Mouse (Mus musculus) mouse trophoblast stem cell (cell line): ENCODE data around the gene Hivep2.

ENCODE experiments used
- in situ Hi-C, 2 experiments: fragments of 300-500 bp; cut with MseI, MboI; formaldehyde crosslinking; loops; 2 replicates in 1 of 2; 3 replicates in 1 of 2; pipeline ENCODE4 v1.15.1; 2025

Hivep2 gene

DNA sequence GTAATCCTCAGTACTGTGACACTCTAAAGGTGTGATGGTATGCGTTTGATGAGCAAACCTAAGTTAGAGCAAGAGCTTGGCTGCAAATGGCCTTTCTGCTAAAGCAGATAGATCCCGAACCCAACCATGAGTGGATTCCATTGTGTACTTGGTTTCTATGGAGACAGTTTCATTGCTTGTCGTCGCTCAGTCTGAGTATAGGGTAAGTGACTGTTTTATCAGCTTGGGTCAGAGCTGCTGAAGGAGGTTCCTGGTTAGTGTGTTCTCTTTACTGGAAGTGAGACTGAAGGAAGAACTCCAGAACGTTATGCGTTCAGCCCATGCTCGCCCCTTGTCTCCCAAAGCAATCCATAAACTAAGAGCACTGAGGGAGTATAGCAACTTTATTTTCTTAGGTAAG is 54.4 kb downstream of the Hivep2 start:
- in situ Hi-C loops = no loop called here

DNA sequence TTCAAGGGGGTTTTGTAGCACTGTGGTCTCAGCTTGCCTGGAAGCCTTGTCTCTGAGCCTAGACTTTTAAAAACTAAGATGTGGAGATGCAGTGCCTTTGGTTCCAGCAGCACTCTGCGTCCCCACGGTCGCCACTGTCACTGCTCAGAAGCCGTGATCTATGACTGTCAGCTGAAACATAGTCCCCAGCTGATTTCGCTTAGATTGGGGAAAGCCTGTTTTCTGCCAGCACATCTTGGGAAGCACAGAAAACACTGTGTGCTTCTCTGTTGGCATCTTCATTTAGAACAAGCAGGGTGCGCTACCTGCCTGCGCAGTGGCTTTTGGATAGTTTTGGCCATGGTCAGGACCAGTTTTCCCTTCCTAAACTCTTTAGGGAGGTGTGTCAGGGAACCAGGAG is 59.1 kb downstream of the Hivep2 start:
- in situ Hi-C loops = no loop called here

DNA sequence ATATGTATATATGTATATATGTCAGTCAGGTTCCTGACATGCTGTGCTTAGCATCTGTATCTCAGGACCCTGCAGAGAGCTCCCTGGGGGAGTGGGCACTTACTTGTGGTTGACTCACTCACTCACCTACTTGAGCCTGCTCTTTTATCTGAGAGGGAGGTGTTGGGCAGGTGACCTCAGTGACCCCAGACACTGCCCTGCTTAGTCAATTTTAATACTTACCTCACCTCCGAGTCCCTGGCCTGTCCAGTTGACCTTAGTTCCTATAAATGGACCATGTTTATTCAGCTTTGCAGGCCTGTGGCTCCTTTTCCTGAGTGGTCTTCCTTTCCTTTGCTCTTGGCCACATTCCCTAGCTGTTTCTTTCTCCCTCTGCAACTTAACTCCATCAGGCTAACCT is 61.9 kb downstream of the Hivep2 start:
- in situ Hi-C loops = no loop called here

DNA sequence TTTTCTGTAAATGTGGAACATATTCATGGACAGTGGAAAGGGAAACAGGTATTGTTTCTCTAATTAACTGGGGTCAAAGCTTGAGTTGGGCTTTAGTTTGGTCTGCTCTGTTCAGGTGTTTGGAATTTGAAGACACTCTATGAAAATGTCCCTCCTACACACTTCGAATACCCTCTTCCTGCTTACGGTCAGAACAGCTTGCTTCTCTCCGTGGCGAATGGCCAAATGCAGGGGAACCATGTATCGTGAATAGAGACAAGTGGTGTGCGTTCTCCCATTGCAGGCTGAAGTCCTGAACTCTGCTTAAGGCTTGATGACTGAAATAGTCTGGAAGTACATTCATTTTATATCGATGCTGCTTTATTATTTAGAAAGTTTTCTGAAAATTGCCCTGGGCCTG is 63.1 kb downstream of the Hivep2 start:
- in situ Hi-C loops = no loop called here

DNA sequence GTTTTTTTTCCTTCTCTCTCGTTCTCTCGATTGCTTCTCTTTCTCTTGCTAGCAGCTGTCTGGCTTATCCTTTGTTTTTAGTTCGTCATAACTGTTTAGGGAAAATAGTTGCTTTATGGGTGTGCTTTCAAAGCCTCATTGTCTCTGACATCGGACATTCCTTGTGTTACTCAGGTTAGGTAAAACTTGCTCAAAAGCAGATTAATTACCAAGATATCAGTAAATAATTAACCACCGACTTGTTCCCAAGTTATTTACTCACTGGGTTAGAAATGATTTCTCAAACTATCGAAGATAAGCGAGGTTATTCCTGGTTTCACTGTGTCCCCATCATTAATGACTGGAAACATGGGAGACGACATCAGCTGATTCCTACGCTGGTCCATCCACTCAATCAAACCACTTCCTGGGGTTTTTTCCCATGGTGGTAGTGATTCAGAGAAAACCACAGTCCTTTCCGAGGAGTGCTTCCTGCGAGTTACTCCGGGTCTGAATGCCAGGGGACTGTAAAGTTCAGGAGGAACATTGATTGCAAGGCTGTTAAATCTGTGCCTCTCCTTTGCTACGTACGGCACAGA is 64.7 kb downstream of the Hivep2 start:
- in situ Hi-C loops = no loop called here

DNA sequence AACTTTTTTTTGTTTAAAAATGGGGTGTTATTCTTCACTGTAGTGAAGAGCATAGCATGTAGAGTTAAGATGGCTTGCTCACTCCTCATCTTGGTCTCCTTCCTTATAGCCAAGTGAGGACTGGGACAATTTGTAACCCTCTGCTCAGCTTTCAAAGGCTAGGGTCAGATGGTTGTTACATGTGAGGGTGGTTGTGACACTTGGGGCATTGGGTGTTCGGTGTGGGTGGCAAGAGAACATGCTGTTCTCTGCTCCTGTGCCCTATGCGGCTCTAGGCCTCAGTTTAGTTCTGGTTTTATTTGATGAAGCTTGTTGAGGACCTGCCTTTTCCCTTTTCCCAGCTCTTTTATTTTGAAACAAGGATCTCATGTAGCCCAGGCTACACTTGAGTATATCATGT is 66.7 kb downstream of the Hivep2 start:
- in situ Hi-C loops = no loop called here

DNA sequence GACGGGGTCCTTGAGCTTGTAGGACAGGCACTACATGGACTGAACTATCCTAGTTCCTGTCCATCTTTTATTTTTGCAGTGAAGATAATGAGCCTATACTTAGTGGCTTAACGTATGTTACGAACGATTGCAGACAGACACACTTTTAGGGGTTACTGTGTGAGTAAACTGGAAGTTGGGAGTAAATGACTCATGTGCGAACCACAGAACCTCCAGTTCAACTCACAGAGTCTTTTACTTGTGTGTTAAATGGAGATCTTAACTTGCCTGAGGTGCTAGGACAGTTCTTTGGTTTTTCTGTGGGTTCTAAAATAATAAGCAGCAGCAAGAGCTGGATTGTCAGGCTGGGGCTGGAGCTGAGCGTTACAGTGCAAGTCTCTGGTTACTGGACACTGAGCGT is 68.2 kb downstream of the Hivep2 start:
- in situ Hi-C loops = no loop called here

DNA sequence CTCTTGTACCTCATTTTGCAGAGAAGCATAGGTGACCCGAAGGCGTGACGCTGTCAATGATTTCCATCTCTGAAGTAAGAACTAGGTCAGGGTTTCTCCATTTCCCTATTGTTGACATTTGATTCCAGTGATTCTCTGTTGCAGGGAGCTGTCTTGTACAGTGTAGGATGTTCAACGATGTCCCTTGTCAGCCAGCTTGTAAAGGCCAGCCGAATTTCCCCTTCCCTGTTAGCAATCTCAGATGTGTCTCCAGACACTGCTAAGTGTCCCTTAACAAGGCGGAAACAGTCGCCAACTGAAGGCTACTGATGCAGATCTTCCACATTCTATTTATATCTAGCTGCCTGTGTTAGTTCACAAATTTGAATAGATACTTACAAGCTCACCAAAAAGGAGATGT is 68.9 kb downstream of the Hivep2 start:
- in situ Hi-C loops = no loop called here

DNA sequence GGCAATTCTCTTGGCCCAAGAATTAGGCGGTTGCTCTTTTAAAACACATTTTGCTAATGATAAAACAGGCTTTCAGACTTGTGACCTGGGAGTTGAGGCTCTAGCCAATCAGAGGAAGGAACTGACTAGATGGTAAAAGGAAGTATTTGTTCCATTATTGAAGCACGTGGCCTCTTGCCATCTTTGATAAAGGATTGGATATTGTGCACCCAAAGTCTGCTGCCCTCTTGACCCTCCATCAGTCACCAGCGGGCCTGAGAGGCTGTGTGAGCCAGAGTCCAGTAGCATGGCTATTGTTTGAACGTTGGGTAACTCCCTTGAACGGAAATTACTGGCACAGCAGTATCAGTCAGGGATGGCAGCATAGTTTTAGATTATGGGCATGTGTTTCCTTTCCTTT is 69.7 kb downstream of the Hivep2 start:
- in situ Hi-C loops = no loop called here

DNA sequence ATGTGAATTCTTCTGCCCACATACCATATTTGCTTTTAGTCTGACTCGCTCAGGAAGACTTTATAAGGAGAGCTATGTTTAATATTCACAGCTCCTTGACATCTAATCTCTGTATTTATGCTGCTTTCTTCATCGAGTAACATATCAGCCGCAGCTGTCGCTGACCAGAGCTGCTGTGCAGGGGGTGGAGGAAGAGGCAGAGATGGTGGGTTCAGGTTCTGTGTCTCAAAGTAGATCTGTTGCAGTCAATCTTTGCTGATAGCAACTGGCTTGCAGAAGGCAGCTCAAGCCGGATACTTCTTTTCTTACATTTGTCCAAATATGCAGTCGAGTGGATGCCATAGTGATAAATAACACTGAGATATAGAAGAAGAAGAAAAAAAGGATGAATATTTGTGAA is 70.6 kb downstream of the Hivep2 start:
- in situ Hi-C loops = no loop called here

DNA sequence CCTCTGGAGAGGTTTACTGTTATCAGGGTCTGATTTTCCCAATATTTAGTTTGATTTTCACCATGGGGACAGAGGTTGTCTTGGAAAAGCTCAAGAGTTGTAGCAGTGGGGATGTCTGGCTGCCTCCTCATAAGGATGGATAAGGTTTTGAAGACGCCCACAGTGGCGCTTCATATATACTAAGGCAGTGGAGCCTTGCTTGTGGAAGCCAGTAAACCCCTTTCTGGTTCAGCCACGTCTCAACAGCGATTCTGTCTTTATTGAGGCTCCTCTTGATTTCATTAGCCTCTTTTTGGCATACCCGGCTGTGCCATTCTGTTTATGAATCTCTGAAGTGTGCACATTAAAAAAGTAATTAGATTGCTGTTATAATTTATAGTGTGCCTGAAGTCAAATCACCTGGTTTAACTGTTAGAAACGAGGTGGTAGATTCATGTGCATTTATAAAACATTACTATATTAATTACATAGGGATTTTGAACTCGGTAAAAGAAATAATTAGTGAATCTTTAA is 72.2 kb downstream of the Hivep2 start:
- in situ Hi-C loops = no loop called here

DNA sequence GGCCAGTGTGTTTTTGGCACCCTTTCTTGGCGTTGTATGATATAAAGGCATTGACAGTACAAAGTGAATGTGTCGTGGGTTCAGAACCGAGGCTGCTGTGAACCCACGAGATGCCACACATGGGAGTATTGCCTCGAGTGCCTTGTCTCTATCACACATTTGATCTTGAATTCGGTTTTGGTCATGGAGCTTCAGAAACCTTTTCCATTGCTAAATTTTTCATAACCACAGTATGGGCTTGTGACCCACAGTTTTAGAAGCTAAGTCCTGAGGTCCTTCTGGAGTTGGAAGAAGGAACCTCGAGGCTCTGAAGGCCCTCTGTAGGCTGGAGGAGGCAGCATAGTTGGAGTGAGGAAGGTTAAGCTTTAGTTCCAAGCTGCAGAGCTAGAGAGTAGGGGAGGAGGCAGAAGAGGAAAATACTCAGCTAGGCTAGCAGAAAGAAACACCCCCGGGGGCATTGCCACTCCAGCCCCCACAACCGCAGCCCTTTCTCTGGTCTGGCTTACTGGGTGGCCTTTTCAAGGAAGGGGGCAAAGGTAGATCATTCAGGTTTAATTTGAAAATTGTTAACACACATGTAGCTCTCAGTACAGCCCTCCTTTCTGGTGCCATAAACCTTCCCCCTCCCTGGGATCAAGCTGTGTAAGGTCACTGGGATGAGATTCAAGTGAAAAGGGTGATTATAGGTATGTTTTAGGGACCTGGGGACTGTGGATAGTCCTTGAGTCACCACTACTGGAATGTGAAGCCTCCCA is 75.0 kb downstream of the Hivep2 start:
- in situ Hi-C loops = loop anchor here in 1 of 2 experiments (10.0 kb wide), 1 partner anchor 156 kb away; no protein-coding TSS in a partner anchor

DNA sequence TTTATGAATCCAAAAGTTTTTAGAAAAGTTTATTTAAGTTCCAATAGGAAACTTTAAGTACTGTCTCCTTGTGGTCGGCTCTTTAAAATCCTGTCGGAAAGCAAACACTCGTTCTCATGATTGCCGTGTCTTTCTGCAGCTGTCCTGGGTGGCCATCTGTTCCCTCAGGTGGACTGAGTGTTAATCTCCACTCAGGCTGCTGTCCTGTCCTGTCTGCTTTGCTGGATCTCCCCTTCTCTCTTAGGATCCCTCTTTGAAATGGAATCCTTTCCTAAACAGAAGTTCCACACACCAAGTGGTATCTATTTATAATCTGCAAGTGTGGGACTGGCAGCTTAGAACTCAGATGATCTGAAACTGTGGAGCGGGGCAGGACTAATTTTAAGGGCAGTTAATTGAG is 75.7 kb downstream of the Hivep2 start:
- in situ Hi-C loops = loop anchor here in 1 of 2 experiments (10.0 kb wide), 1 partner anchor 157 kb away; no protein-coding TSS in a partner anchor

DNA sequence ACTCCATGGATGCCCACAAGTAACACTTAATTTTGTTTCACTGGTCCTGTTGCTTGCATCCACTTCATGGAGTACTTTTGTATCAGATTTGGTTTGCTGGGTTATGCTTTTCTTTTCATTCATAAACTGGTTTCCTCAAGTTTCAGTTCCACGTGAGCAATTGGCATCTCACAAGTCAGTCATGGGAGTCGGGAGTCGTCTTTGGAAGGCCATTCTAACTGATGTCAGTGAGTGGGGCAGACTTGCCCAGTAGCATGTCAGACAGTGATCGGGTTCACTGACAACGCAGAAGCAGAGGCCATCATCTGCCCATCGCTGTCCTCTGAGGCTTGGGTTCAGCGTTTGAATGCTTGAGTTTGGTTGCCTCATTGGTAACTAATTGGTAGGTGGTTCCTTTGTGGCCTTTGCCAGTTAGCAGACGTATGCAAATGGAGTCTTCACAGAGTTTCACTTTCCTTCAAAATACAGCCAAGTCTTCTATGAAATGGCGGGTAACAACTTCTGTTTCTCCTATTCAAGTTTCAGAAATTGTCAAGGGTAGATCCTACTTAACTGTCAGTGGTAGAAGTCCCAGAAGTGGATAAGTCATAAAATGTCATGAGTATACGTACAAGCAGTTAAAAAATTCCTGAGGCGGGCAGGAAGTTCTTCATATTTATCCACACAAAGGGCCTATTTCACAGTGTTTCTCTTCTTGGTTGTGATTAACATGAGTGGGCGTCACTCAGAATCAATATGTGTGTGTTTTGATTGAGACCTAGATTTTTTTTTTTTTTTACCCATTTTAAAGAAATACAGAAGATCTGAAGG is 76.9 kb downstream of the Hivep2 start:
- in situ Hi-C loops = loop anchor here in 1 of 2 experiments (10.0 kb wide), 1 partner anchor 158 kb away; no protein-coding TSS in a partner anchor

DNA sequence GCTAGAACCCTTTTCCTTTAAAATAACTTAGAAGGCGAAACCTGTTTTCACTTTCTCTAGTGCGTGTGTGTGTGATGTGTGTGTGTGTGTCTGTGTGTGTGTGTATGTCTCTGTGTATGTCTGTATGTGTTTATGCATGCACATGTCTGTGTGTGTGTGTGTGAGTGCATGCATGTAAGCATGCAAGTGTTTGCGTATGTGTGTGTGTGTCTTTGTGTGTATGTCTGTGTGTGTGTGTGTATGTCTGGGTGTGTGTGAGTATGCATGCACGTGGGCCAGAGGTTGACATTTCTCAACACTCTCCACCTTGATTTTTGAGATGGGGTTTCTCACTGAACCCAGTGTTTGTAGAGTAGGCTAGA is 77.5 kb downstream of the Hivep2 start:
- in situ Hi-C loops = loop anchor here in 1 of 2 experiments (10.0 kb wide), 1 partner anchor 159 kb away; no protein-coding TSS in a partner anchor

DNA sequence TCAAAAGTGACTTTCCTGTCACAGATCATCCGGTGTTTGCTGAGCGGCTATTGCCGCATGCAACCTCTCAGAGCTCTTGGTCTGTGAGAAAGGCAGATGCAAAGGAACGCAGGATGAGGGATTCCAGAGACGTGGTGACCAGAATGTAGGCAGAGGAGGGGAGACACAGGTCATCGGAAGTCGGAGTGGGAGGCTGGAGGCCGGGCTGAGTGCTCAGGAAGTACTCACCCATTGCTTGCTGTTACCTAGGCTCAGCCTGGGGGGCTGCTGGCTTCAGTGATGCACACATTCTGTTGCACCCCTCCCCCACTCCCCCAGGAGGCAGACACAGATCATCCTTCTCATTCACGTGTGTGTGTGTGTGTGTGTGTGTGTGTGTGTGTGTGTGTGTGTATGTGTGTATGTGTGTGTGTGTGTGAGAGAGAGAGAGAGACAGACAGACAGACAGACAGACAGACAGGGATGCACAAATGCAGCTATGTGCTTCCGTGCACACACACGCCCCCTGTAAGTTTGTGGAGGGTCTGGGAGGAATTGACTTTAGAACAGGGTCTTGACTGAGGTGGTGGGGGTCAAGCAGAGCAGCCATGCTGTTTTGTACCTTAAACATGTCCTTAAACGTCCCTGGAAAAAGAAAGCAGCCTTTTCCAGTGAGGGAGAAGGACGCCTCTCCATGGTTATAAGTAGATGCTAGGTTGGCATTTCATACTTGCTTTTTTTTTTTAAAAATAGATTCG is 78.3 kb downstream of the Hivep2 start:
- in situ Hi-C loops = loop anchor here in 1 of 2 experiments (10.0 kb wide), 1 partner anchor 159 kb away; no protein-coding TSS in a partner anchor

DNA sequence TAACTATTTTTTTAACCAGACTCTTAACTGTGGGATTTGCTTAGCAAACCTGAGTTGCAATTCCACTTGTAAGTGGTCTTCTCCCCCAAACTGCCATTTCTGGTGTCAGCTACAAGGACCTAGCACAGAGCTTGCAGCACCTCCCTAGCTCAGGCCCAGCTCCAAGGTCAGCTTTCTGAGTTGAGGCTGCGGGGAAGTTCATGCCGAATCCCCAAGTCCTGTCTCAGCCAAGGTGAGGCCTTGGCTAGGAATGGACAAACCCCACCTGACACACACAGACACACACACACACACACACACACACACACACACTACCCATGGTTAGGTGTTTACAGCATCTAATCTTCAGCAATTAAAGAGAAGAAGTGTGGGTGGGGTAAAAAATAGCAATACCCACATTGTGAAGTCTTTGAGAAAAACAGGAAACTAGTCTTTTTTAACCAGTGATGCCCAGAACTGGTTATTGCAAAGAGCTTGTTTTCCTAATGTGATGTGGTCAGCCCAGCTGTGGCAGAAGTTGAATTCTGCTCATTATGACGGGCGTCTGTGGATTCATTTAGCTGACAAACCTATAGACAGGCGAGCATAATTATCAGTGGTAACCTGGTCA is 79.0 kb downstream of the Hivep2 start:
- in situ Hi-C loops = loop anchor here in 1 of 2 experiments (10.0 kb wide), 1 partner anchor 160 kb away; no protein-coding TSS in a partner anchor

DNA sequence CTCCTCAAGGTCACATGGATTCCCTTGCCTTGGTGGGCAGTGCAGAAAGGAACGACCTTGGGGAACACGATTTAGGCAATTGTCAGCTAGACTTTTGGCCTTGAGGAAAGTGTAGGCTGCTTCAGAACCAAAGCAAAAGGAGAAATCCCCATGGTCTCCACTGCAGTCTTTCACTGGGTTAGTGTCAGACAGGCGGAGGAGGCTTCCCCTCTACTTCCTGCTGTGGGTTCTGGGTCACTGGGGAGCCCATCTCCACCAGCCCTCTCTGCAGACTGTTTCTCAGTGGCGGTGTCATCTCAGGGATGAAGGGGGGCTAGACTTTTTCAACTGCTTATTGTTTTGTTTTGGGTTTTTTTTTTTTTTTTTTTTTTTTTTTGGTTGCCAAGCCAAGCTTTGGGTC is 79.9 kb downstream of the Hivep2 start:
- in situ Hi-C loops = loop anchor here in 1 of 2 experiments (10.0 kb wide), 1 partner anchor 161 kb away; no protein-coding TSS in a partner anchor

DNA sequence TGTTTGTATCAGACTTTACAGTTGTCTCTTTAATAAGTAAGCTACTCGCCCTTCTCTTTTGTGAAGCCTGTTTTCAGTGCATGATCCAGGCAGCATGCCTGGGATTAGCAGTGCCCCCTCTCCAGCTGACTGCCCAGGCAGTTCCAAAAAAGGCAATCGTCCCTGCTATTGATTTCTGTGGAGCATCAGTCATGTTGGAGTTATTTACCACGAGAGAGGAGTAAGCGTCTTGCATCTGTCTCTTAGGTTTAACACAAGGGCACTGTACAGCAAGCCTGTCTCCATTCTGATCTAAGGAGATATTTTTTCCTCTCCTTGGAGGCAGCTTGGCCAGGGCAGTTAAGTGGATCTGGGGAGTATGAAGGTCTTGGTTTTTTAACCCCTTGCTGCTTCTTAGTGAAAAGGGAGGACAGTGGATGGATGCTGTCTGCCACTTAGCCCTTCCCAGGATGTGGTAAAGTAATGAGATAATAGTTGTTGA is 80.3 kb downstream of the Hivep2 start:
- in situ Hi-C loops = loop anchor here in 1 of 2 experiments (10.0 kb wide), 1 partner anchor 161 kb away; no protein-coding TSS in a partner anchor

DNA sequence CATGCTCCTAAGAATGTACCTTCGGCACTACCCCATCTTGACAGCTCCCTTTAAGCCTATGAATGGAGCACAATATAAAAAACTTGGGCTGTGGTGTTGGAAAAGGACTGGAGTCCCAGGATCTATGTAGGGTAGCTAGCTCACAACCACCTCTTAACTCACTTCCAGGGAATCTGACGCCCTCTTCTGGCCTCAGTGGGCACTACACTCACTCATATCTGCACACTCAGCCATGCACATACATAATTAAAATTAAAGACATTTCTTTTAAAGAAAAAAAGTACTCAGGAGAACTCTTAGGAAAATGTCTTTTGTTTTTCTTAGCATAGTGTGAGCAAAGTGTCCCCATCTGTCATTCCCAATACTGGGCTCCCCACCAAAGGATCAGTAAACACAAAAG is 81.1 kb downstream of the Hivep2 start:
- in situ Hi-C loops = loop anchor here in 1 of 2 experiments (10.0 kb wide), 1 partner anchor 162 kb away; no protein-coding TSS in a partner anchor
